Mouse (Mus musculus) MEL (cell line): ENCODE measurements around the gene Mettl27. TPM values are rescaled to one million over a fixed set of nuclear protein-coding genes. Genes with fewer than 3 reads are reported as not detected.
A peak's percentile ranks its signal among the peaks of the same experiment; 100 is the strongest.

Experiments used
- DNase-seq: peaks from one replicate; pipeline ENCODE4 v3.0.0; 2011; ENCODE audit warnings: low read depth, low spot score
- H3K27ac ChIP-seq: 2 replicates; pipeline ENCODE4 v1.5.1; 2012; ENCODE audit warnings: low read depth, mild to moderate bottlenecking, control low read depth, low read length, moderate library complexity; ENCODE audit not compliant: control insufficient read depth
- H3K27me3 ChIP-seq, 2 experiments: fragments of 150-350 bp in 1 of 2; sonication (generic) in 1 of 2; 2 replicates each; pipeline ENCODE4 v1.6.1; 2012; ENCODE audit warnings: low read length in 2 of 2, mild to moderate bottlenecking in 2 of 2, improper control_type of control experiment in 1 of 2, moderate library complexity in 1 of 2; ENCODE audit not compliant: insufficient read depth in 2 of 2, control insufficient read depth in 1 of 2
- H3K36me3 ChIP-seq, 2 experiments: 2 replicates each; pipeline ENCODE4 v1.6.1; 2012 to 2014; ENCODE audit warnings: low read length in 2 of 2, improper control_type of control experiment in 1 of 2, inconsistent platforms in 1 of 2, mild to moderate bottlenecking in 1 of 2; ENCODE audit not compliant: insufficient read depth in 2 of 2, control insufficient read depth in 1 of 2
- H3K4me1 ChIP-seq, 2 experiments: fragments of 150-350 bp in 1 of 2; sonication (generic) in 1 of 2; 2 replicates each; pipeline ENCODE4 v1.6.1; 2012; ENCODE audit warnings: low read length in 2 of 2, improper control_type of control experiment in 1 of 2, mild to moderate bottlenecking in 1 of 2; ENCODE audit not compliant: insufficient read depth in 2 of 2, control insufficient read depth in 1 of 2
- H3K4me3 ChIP-seq, 2 experiments: fragments of 150-350 bp in 1 of 2; sonication (generic) in 1 of 2; 2 replicates each; pipeline ENCODE4 v1.5.1; 2012; ENCODE audit warnings: low read depth in 2 of 2, low read length in 2 of 2, mild to moderate bottlenecking in 2 of 2, moderate library complexity in 2 of 2, control low read depth in 1 of 2, improper control_type of control experiment in 1 of 2; ENCODE audit not compliant: control insufficient read depth in 1 of 2, insufficient read depth in 1 of 2
- H3K79me2 ChIP-seq: 2 replicates; pipeline ENCODE4 v1.6.1; 2012; ENCODE audit warnings: mild to moderate bottlenecking, low read length, moderate library complexity; ENCODE audit not compliant: control insufficient read depth, poor library complexity, insufficient read depth
- H3K9ac ChIP-seq: 2 replicates; pipeline ENCODE4 v1.6.1; 2012; ENCODE audit warnings: low read depth, mild to moderate bottlenecking, control low read depth, low read length, moderate library complexity; ENCODE audit not compliant: control insufficient read depth, poor library complexity, severe bottlenecking
- H3K9me3 ChIP-seq: fragments of 150-350 bp; sonication (generic); replicated peaks from 2 replicates; pipeline ENCODE4 v1.6.1; 2012; ENCODE audit warnings: mild to moderate bottlenecking, low read length, improper control_type of control experiment, moderate library complexity; ENCODE audit not compliant: insufficient read depth
- BHLHE40 ChIP-seq: IDR thresholded peaks from 2 replicates; pipeline ENCODE4 v1.6.1; 2012; ENCODE audit warnings: low read depth, mild to moderate bottlenecking, inconsistent platforms, low read length, improper control_type of control experiment, borderline replicate concordance
- CHD2 ChIP-seq: IDR thresholded peaks from 2 replicates; pipeline ENCODE4 v1.6.1; 2011; ENCODE audit warnings: low read length, improper control_type of control experiment
- CTCF ChIP-seq, 3 experiments: IDR thresholded peaks in 2 of 3; conservative IDR thresholded peaks in 1 of 3; 2 replicates each; pipeline ENCODE4 v1.5.1; 2011 to 2012; ENCODE audit warnings: low read length in 3 of 3, low read depth in 2 of 3, mild to moderate bottlenecking in 2 of 3, improper control_type of control experiment in 1 of 3, inconsistent platforms in 1 of 3, mixed read lengths in 1 of 3, moderate library complexity in 1 of 3; ENCODE audit not compliant: control insufficient read depth in 1 of 3, insufficient read depth in 1 of 3, poor library complexity in 1 of 3, severe bottlenecking in 1 of 3
- ETS1 ChIP-seq: IDR thresholded peaks from 2 replicates; pipeline ENCODE4 v1.6.1; 2012; ENCODE audit warnings: low read depth, mild to moderate bottlenecking, inconsistent platforms, low read length, improper control_type of control experiment, moderate library complexity
- GATA1 ChIP-seq: IDR thresholded peaks from 2 replicates; pipeline ENCODE4 v1.6.1; 2011; ENCODE audit warnings: low read depth, low read length, improper control_type of control experiment
- HCFC1 ChIP-seq: IDR thresholded peaks from 2 replicates; pipeline ENCODE4 v1.6.1; 2012; ENCODE audit warnings: low read depth, mild to moderate bottlenecking, inconsistent platforms, low read length, improper control_type of control experiment, moderate library complexity
- JUND ChIP-seq: IDR thresholded peaks from 2 replicates; pipeline ENCODE4 v1.6.1; 2011; ENCODE audit warnings: low read depth, mild to moderate bottlenecking, improper control_type of control experiment, low read length
- MAZ ChIP-seq: IDR thresholded peaks from 2 replicates; pipeline ENCODE4 v1.6.1; 2012; ENCODE audit warnings: low read depth, mild to moderate bottlenecking, inconsistent platforms, low read length, improper control_type of control experiment
- MYB ChIP-seq: IDR thresholded peaks from 2 replicates; pipeline ENCODE4 v1.6.1; 2011; ENCODE audit warnings: mild to moderate bottlenecking, low read depth, low read length, improper control_type of control experiment
- MYC ChIP-seq: IDR thresholded peaks from 2 replicates; pipeline ENCODE4 v1.6.1; 2011; ENCODE audit warnings: low read depth, mild to moderate bottlenecking, low read length, improper control_type of control experiment, moderate library complexity
- NRF1 ChIP-seq: IDR thresholded peaks from 2 replicates; pipeline ENCODE4 v1.6.1; 2014; ENCODE audit warnings: low read depth, mild to moderate bottlenecking, inconsistent platforms, low read length, improper control_type of control experiment, moderate library complexity; ENCODE audit not compliant: poor library complexity, insufficient read depth, severe bottlenecking
- POLR2A ChIP-seq, 2 experiments: IDR thresholded peaks; 2 replicates each; pipeline ENCODE4 v1.6.1; 2011 to 2012; ENCODE audit warnings: low read length in 2 of 2, mild to moderate bottlenecking in 2 of 2, control low read depth in 1 of 2, improper control_type of control experiment in 1 of 2, low read depth in 1 of 2, moderate library complexity in 1 of 2; ENCODE audit not compliant: control insufficient read depth in 1 of 2, insufficient read depth in 1 of 2, poor library complexity in 1 of 2
- POLR2AphosphoS2 ChIP-seq: IDR thresholded peaks from 2 replicates; pipeline ENCODE4 v1.6.1; 2011; ENCODE audit warnings: low read length, improper control_type of control experiment
- RAD21 ChIP-seq: IDR thresholded peaks from 2 replicates; pipeline ENCODE4 v1.6.1; 2011; ENCODE audit warnings: mild to moderate bottlenecking, low read depth, low read length, improper control_type of control experiment
- SIN3A ChIP-seq: IDR thresholded peaks from 2 replicates; pipeline ENCODE4 v1.6.1; 2012; ENCODE audit warnings: low read length, improper control_type of control experiment, inconsistent platforms
- TAL1 ChIP-seq: IDR thresholded peaks from 2 replicates; pipeline ENCODE4 v1.6.1; 2012; ENCODE audit warnings: mild to moderate bottlenecking, inconsistent platforms, low read length, moderate library complexity, mixed read lengths
- UBTF ChIP-seq: IDR thresholded peaks from 2 replicates; pipeline ENCODE4 v1.6.1; 2012; ENCODE audit warnings: low read depth, mild to moderate bottlenecking, inconsistent platforms, low read length, improper control_type of control experiment, moderate library complexity, borderline replicate concordance; ENCODE audit not compliant: insufficient read depth
- USF1 ChIP-seq: IDR thresholded peaks from 2 replicates; pipeline ENCODE4 v1.6.1; 2014; ENCODE audit warnings: low read depth, mild to moderate bottlenecking, inconsistent platforms, low read length, improper control_type of control experiment, moderate library complexity
- USF2 ChIP-seq, 2 experiments: IDR thresholded peaks; 2 replicates each; pipeline ENCODE4 v1.6.1; 2011 to 2012; ENCODE audit warnings: improper control_type of control experiment in 2 of 2, low read length in 2 of 2, borderline replicate concordance in 1 of 2, inconsistent platforms in 1 of 2, low read depth in 1 of 2, mild to moderate bottlenecking in 1 of 2; ENCODE audit not compliant: insufficient read depth in 1 of 2
- ZC3H11A ChIP-seq: IDR thresholded peaks from 2 replicates; pipeline ENCODE4 v1.6.1; 2012; ENCODE audit warnings: low read depth, mild to moderate bottlenecking, inconsistent platforms, low read length, improper control_type of control experiment
- ZMIZ1 ChIP-seq: IDR thresholded peaks from 2 replicates; pipeline ENCODE4 v1.6.1; 2012; ENCODE audit warnings: low read depth, mild to moderate bottlenecking, inconsistent platforms, low read length, improper control_type of control experiment, moderate library complexity
- ZNF384 ChIP-seq: IDR thresholded peaks from 2 replicates; pipeline ENCODE4 v1.6.1; 2012; ENCODE audit warnings: low read depth, mild to moderate bottlenecking, inconsistent platforms, low read length, improper control_type of control experiment
- polyA plus RNA-seq, 2 experiments: library from polyadenylated mRNA; stranded (reverse) in 1 of 2; unstranded in 1 of 2; fragments of >175 nt in 1 of 2; fragments of >200 nt in 1 of 2; gene quantifications; 2 replicates each; pipeline versions ENCODE4 v1.2.1 to v1.2.4; 2012; ENCODE audit warnings: low replicate concordance in 2 of 2, low read depth in 1 of 2; ENCODE audit not compliant: insufficient read length in 2 of 2, insufficient read depth in 1 of 2, missing spikeins in 1 of 2
- total RNA-seq: library from RNA; depleted of rRNA; stranded (reverse); fragments of 300-350 nt; gene quantifications from 2 replicates; pipeline ENCODE4 v1.2.3, GENCODE M21; 2012

Gene Mettl27
- total and polyA plus RNA-seq, 3 experiments: 0.96 to 3.1 TPM; not detected in 1

- Histone ChIP-seq H3K4me3 (no peak overlapping the region), H3K27me3 (peaks cover 2 to 7% of the 10 kb centered on the region in 2 experiments; a peak in 3 of 4 replicates), H3K36me3 (no peaks in the 10 kb centered on the region), H3K9me3 (no peaks in the 10 kb centered on the region), H3K9ac (no peak overlapping the region), H3K4me1 (no peaks in the 10 kb centered on the region), H3K79me2 (no peaks in the 10 kb centered on the region), H3K27ac (no peak overlapping the region)
- TF ChIP-seq MAZ (no peak), USF2 (IDR thresholded peaks at IDR 0.05; ENCODE audit: borderline replicate concordance in 1 of 2, insufficient read depth in 1 of 2, low read depth in 1 of 2, low read length in 2 of 2) (no peak), ZC3H11A (no peak), ZMIZ1 (no peak)
- DNase-seq: no peak
Observed at GRCm38 (mm10) chr5:134897596-134897995, 34.6 kb upstream of the Mettl27 start.

- no peak overlapping the region for H3K27ac ChIP-seq
- no peaks in the 10 kb centered on the region for H3K79me2 ChIP-seq
- no peak for DNase-seq
- H3K4me3 ChIP-seq: no peak overlapping the region
- H3K9ac ChIP-seq: no peak overlapping the region
- no peaks in the 10 kb centered on the region for H3K9me3 ChIP-seq
- peaks cover 2 to 7% of the 10 kb centered on the region in 2 experiments; a peak in 3 of 4 replicates for H3K27me3 ChIP-seq
- no peaks in the 10 kb centered on the region for H3K4me1 ChIP-seq
- H3K36me3 ChIP-seq: no peaks in the 10 kb centered on the region
- no peak for TF ChIP-seq BHLHE40
- peak in 1 of 3 experiments; percentile 7; a peak in 1 of 6 replicates for TF ChIP-seq CTCF (IDR thresholded peaks at IDR 0.05 in 2 of 3, conservative IDR thresholded peaks at IDR 0.05 in 1 of 3; ENCODE audit: control insufficient read depth in 1 of 3, insufficient read depth in 1 of 3, low read depth in 2 of 3, low read length in 3 of 3, poor library complexity in 1 of 3, severe bottlenecking in 1 of 3)
- peak; percentile 25 for TF ChIP-seq RAD21
Observed at GRCm38 (mm10) chr5:134901012-134901643, 31.0 kb upstream of the Mettl27 start.

- Histone ChIP-seq H3K27me3 (peaks cover 2 to 7% of the 10 kb centered on the region in 2 experiments; a peak in 3 of 4 replicates), H3K4me3 (no peak overlapping the region), H3K36me3 (no peaks in the 10 kb centered on the region), H3K9ac (no peak overlapping the region), H3K4me1 (no peaks in the 10 kb centered on the region), H3K9me3 (no peaks in the 10 kb centered on the region), H3K27ac (no peak overlapping the region), H3K79me2 (no peaks in the 10 kb centered on the region)
- DNase-seq: no peak
- TF ChIP-seq MAZ (no peak), GATA1 (no peak), ETS1 (no peak), NRF1 (no peak), POLR2AphosphoS2 (no peak), HCFC1 (no peak), TAL1 (no peak), POLR2A (IDR thresholded peaks at IDR 0.05; ENCODE audit: control insufficient read depth in 1 of 2, insufficient read depth in 1 of 2, low read depth in 1 of 2, low read length in 2 of 2, poor library complexity in 1 of 2) (no peak), BHLHE40 (no peak), UBTF (no peak), CHD2 (no peak), RAD21 (no peak), MYC (no peak), MYB (no peak), ZC3H11A (no peak), JUND (no peak), ZNF384 (no peak), SIN3A (no peak), USF1 (no peak)
Observed at GRCm38 (mm10) chr5:134901644-134902027, 30.5 kb upstream of the Mettl27 start.
